Mouse (Mus musculus): ENCODE measurements around the gene Rps6kc1. TPM values are rescaled to one million over a fixed set of nuclear protein-coding genes. Genes with fewer than 3 reads are reported as not detected.
"Not testable (repeated sequence)": the region's sequence is repeated elsewhere in the genome, so short reads cannot be mapped to it uniquely, and the experiment has no call there.

The Rps6kc1 gene
- 100 to 1,000 TPM; 106 to 110 TPM for total RNA-seq (2021)

- peak; percentile 83 to 90 for DNase-seq (ENCODE audit: low spot score in 2 of 2)
- intact Hi-C loops (cut with DNase I): no loop called here
Measured at GRCm38 (mm10) chr1:190911415-190912123, at the start of gene Rps6kc1. Gene Rps6kc1, minus strand, starts transcription at chr1:190911770.

- intact Hi-C loops (cut with DNase I): no loop called here
Measured at GRCm38 (mm10) chr1:190958821-190959220, 47.3 kb upstream of the Rps6kc1 start.

GRCm38 (mm10) chr1:190953009-190953408 lies 41.4 kb upstream of the Rps6kc1 start:
- DNase-seq (ENCODE audit: low spot score in 2 of 2): no peak
- intact Hi-C loops (cut with DNase I): no loop called here

More at GRCm38 (mm10) chr1:190958821-190959220, 47.3 kb upstream of the Rps6kc1 start:
- DNase-seq (ENCODE audit: low spot score in 2 of 2): no peak

- DNase-seq (ENCODE audit: low spot score in 2 of 2): no peak
- intact Hi-C loops (cut with DNase I): no loop called here
Measured at GRCm38 (mm10) chr1:190951014-190951413, 39.4 kb upstream of the Rps6kc1 start.

- DNase-seq (ENCODE audit: low spot score in 2 of 2): no peak
- intact Hi-C loops (cut with DNase I): no loop called here
Measured at GRCm38 (mm10) chr1:190948846-190949245, 37.3 kb upstream of the Rps6kc1 start.

GRCm38 (mm10) chr1:190948439-190948838 lies 36.9 kb upstream of the Rps6kc1 start:
- intact Hi-C loops (cut with DNase I): no loop called here
- no peak for DNase-seq (ENCODE audit: low spot score in 2 of 2)

- intact Hi-C loops (cut with DNase I): no loop called here
- no peak for DNase-seq (ENCODE audit: low spot score in 2 of 2)
Measured at GRCm38 (mm10) chr1:190947986-190948385, 36.4 kb upstream of the Rps6kc1 start.

GRCm38 (mm10) chr1:190944109-190944760 lies 32.7 kb upstream of the Rps6kc1 start:
- intact Hi-C loops (cut with DNase I): loop anchor here (5.0 kb wide), 3 partner anchors 63 to 133 kb away; partner anchors contain the start of genes Nsl1 and Tatdn3
- peak; percentile 75 to 83 for DNase-seq (ENCODE audit: low spot score in 2 of 2)

- no peak for DNase-seq (ENCODE audit: low spot score in 2 of 2)
- intact Hi-C loops (cut with DNase I): loop anchor here (5.0 kb wide), 3 partner anchors 67 to 137 kb away; partner anchors contain the start of genes Nsl1 and Tatdn3
Measured at GRCm38 (mm10) chr1:190939803-190940202, 28.2 kb upstream of the Rps6kc1 start.

- no peak for DNase-seq (ENCODE audit: low spot score in 2 of 2)
- intact Hi-C loops (cut with DNase I): no loop called here
Measured at GRCm38 (mm10) chr1:190930181-190930580, 18.6 kb upstream of the Rps6kc1 start.

GRCm38 (mm10) chr1:190929010-190929695 lies 17.6 kb upstream of the Rps6kc1 start:
- peak; percentile 45 to 65 for DNase-seq (ENCODE audit: low spot score in 2 of 2)
- intact Hi-C loops (cut with DNase I): no loop called here

- intact Hi-C loops (cut with DNase I): no loop called here
- DNase-seq (ENCODE audit: low spot score in 2 of 2): peak; percentile 98 to 99
Measured at GRCm38 (mm10) chr1:190928370-190929009, 16.9 kb upstream of the Rps6kc1 start.

GRCm38 (mm10) chr1:190927751-190928369 lies 16.3 kb upstream of the Rps6kc1 start:
- intact Hi-C loops (cut with DNase I): no loop called here
- no peak for DNase-seq (ENCODE audit: low spot score in 2 of 2)

- no peak for DNase-seq (ENCODE audit: low spot score in 2 of 2)
- intact Hi-C loops (cut with DNase I): no loop called here
Measured at GRCm38 (mm10) chr1:190927311-190927710, 15.7 kb upstream of the Rps6kc1 start.

GRCm38 (mm10) chr1:190924812-190925211 lies 13.2 kb upstream of the Rps6kc1 start, which contains the start of gene Angel2:
Gene Angel2, plus strand, starts transcription at chr1:190925112.
- DNase-seq (ENCODE audit: low spot score in 2 of 2); intact Hi-C loops (cut with DNase I): not testable (repeated sequence)

GRCm38 (mm10) chr1:190919725-190920469 lies 8.3 kb upstream of the Rps6kc1 start:
- intact Hi-C loops (cut with DNase I): no loop called here
- DNase-seq (ENCODE audit: low spot score in 2 of 2): no peak

- intact Hi-C loops (cut with DNase I): no loop called here
- DNase-seq (ENCODE audit: low spot score in 2 of 2): peak; percentile 61 to 92
Measured at GRCm38 (mm10) chr1:190918938-190919337, 7.4 kb upstream of the Rps6kc1 start.

- no peak for DNase-seq (ENCODE audit: low spot score in 2 of 2)
- intact Hi-C loops (cut with DNase I): no loop called here
Measured at GRCm38 (mm10) chr1:190912623-190913022, 1.1 kb upstream of the Rps6kc1 start.

- intact Hi-C loops (cut with DNase I): no loop called here
- peak; percentile 46 to 62 for DNase-seq (ENCODE audit: low spot score in 2 of 2)
Measured at GRCm38 (mm10) chr1:190910836-190911235, 734 bp downstream of the Rps6kc1 start.

Measured in left cerebral cortex, postnatal 25 days (tissue).